Mouse (Mus musculus) urinary bladder, postnatal 14 days (tissue): Measurements from ENCODE around the gene Ube2e1.

Experiments
- DNase-seq: peaks from one replicate; pipeline ENCODE4 v3.0.0; 2021; ENCODE audit warnings: low spot score

Gene Ube2e1

DNA sequence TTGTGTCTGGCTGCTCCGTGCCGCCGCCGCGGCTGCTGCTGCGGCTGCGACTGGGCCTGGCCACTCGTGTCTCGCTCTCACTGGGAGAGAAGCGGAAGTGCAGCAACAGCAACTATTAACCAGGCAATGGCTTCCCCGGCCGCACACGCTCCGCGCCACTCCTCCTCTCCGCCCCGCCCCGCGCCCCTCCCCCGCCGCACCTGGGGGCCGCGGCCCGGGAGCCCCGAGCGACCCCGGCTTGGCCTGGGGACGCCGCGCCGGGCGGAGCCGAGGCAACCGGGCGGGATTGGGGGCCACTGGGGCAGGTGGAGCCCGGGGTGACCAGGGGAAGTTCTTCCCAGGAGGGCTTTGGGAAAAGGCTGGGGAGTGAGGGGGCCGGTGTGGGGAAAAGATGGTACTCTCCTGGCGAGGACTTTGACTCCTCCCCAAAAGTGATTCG is at the start of gene Ube2e1:
Ube2e1 (minus strand) TSS at position 167 of the 439 bp plus-strand sequence.
- DNase-seq = peak; percentile 71

DNA sequence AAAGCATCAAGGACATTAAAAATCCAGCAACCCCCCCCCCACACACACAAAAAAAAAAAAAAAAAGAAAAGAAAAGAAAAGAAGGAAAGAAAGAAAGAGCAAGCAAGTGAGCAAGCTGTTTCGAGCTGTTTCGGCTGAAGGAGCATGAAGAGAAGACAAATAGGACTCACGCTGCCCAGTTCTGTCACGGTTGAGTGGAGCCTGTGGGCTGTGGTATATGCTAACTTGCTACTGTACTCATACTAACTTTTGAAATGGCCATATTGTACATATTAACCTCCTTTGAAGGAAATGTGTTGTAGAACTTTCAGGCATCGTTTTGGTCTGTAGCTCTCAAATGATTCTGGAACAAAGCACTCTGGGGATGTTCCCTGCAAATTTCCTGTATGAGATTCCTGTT is 48.2 kb upstream of the Ube2e1 start:
- DNase-seq = no peak

DNA sequence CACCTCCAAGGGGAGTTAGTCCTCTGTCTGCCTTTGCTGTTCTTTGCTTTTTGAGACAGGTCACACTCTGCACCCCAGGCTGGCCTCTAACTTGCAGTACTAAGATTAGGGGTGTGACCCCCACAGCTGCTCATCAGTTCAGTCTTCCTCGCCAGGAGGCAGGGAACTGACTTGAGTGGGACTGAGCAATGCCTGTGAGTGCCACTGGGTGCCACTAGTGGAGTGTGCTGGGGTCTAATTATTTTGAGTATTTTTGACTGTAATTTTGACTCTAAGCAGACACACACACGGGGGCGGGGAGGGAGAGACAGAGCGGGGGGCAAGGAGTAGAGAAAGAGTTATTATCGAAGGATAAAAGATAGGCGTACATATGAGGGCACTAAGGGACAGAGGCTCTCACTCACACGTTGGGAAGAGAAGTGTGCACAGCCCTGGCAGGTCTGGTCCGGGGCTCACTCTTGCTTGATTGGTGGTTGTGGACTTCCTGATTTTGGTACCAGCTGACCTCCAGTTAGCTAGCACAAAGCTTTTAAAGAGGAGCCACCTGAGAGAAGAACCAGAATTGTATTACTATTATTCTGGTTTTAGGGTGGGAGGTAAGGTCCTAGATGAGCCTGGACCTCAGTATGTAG is 46.4 kb upstream of the Ube2e1 start:
- DNase-seq = no peak

DNA sequence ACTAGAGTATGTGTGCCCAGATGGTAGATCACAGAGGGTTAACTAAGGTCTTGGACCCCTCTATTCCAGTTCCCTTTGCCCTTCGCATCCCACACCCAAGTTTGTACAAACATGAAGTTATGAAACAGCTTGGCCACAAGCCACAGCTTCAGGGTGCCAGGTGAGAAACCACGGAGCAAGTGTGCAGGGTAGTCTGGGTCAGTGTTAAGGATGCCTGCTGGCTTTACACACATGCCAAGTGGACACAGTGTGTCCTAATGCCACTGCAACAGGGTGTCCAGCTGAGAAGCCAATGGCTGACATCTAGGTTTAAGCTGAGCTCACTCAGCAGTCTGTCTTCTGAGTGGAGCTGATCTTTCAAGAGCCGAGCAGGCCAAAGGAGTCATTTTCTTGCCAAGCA is 44.5 kb upstream of the Ube2e1 start:
- peak; percentile 51 for DNase-seq

DNA sequence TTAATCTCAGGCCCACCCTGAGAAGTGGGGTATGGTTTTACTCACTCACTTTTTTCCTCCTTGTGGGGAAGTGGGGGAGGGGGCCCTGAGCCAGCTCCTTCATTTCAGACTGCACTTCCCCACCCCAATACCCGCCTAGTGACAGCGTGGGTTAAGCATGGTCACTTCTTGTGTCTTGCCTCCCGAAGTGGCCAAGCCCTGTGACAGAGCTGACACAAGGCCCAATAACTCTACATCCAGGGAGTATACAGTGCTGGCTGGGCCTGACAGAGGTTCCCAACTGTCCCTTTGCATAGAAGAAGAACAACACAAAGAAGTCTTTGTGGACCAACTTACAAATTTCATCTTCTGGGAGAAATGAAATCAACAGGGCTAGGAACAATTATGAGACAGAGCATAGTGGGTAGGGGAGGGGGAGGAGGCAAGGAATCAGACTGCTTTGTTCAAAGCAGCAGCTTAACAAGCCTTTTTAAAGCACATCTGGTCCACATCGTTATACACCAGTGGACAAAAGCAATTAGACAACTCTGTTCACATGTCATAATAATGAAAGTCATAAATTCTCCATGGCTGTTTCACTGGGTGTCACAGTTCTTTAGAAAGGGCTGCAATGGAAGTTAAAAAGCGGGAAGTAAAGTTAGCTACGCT is 42.2 kb upstream of the Ube2e1 start:
- no peak for DNase-seq

DNA sequence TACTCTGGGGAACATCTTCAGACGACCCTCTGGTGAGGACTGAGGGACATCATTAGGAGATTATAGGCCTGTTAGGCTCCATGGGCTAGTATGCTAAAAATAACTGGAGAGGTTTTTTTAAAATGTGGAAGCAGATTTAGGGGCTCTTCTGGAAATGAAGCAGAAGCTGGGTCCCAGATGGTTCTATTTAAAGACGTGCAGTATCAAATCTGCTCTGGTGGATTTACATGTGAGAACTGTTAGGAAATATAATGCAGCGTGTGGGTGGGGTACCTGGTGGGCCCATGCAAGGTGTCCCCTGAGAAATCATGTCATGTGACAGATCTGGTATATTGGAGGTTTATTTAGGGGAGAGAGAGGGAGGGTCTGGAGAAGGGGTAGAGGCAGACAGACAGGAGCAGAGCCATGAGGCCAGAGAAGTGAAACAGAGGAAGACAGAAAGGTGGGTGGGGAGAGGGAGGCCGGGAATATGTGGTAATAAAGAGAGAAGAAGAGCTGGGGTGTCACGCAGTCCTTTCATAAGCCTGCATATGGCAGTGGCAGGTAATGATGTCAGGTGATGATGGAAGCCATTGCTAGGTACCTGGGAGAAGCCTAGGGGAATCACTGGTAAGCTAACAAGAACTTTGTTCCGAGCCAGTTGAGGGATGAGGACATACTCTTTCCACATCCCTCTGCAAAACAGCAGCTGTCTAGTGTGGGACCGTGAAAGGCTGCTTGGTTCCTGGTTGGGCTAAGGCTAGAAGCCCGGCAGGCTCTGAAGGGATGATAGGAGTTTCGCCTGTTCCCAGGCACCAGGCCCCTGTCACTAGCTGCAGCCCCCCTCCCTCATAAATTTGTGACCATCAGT is 41.3 kb upstream of the Ube2e1 start:
- DNase-seq = no peak

DNA sequence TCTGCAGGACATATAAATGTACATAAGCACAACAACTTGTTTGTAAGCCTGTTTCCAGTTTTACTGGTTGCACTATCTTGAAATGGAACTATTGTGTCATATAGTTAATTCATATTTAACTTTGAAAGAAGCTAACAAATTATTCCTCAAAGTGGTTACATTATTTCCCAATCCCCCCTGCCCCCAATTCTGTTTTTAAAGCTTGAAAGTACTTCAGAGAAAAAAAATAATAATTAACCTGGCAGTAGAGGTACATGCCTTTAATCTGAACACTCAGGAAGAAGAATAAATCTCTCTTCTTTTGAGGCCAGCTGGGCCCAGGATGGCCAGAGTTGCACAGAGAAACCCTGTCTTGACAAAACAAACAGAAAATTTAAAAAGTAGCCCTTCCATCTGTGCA is 37.4 kb upstream of the Ube2e1 start:
- DNase-seq = no peak

DNA sequence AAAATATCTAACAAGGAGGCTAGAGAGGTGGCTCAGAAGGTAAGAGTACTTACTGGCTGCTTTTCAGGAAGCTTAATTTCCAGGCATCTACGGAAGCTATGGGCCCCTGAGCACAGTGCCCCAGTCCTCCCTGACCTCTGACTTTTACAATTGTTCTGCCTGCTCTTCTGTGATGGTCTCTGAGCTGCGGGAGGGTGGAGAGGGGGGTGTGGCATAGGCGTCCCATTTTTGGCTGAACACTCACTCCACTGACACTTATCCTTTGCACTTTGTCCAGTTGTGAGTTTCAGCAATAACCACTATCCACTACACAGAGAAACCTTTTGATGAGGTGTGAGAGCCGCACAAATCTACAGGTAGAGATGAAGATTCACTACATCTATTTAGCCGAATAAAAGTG is 35.4 kb upstream of the Ube2e1 start:
- DNase-seq = no peak

DNA sequence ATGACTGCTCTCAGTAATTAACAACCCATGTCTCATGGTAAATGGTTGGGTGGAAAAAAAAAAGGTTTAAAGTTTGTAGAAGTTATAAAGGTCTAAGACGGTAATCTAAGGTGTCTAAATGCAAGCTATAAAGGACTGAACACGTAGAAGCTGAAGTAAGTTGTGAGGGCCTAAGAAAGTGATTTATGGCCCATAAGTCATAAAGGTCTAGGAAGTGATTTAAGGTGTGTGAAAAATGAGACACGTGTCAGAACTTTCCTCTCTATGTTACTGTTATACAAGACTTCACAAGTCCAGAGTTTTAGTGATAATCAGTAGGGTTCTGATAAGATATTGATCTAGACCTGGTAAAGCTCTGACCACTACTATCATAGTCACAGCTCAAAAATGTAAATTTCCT is 32.7 kb upstream of the Ube2e1 start:
- no peak for DNase-seq

DNA sequence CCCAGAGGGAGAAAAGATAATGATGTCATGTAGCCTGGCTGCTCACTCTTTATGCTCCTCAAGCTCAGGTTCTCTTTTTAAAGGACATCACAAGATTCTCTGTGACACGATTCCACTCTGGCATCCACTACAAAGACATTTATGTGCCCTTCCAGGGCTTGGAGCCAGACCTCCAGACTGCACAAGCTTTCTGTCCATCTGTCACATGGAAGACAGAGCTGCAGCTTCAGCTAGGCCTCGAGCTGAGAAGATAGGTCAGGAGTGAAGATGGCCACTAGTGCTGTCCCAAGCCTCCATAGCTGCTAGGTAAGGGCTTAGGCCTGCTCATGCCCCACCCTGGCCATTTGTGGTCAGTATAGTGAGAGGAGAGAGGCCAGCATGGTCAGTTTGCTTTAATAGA is 24.8 kb upstream of the Ube2e1 start:
- no peak for DNase-seq

DNA sequence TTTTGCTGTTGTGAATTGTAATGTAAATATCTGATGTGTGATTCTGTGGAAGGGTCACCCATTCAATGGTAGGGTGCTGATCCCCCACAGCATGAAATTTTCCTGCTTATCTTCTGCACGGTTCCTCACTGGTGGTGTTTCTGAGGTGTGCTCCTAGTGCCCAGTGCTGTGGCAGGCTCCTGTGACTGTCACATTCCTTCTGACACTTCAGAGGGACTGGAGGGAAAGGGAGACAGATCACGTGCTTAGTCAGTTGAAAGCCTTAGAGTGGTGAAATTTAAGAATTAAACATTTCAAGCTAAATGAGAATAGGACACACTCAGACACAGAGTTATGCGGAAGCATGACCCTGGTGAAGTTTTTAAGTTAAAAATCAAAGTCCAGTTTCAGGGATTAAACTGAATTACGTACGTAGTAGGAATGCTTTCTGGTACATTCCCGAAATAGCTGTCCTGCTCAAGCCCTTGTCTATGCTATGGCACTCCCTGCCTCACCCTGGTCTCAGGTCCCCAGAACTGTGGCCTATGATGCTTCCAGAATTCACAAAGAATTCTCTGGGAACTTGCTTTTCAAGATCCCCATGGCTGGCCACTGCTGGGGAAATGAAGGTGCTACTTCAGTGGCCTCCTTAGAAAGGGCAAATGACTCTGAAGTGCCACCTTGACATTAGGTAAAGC is 24.0 kb upstream of the Ube2e1 start:
- DNase-seq = no peak

DNA sequence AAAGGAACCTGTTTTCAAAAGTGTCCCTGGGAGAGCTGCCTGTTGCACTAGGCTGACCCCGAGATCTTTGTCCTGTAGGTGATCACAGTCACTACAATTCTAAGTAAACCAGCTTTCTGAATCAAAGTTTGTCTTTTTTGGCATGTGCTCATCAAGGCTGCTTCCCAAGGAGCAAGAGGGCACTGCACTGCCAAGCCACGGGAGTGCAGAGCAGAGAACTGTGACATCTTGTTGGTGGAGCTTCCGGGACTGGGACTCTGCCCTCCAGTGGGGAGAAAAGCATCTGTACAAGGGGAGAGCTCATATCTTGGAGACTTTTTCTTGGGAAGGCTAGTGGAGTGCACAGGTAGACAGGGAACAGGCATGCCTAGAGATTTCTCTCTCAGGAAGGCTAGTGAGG is 21.9 kb upstream of the Ube2e1 start:
- no peak for DNase-seq

DNA sequence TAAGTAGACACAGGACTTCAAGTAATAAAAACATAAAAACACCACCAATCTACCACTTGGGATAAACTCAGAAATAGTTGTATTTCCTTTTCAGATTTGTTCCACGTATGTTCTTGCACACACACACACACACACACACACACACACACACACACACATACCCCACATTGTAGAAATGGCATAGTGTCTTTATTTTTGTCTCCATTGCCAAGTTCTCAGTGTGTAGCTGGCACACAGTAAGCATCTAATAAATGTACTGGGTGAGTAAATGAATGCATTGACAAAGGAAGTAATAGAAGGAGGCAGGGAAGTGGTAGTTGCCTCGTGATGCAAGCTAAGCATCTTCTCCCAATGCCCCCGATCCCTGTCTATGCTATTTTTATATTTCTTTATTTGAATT is 21.3 kb upstream of the Ube2e1 start:
- DNase-seq = no peak

DNA sequence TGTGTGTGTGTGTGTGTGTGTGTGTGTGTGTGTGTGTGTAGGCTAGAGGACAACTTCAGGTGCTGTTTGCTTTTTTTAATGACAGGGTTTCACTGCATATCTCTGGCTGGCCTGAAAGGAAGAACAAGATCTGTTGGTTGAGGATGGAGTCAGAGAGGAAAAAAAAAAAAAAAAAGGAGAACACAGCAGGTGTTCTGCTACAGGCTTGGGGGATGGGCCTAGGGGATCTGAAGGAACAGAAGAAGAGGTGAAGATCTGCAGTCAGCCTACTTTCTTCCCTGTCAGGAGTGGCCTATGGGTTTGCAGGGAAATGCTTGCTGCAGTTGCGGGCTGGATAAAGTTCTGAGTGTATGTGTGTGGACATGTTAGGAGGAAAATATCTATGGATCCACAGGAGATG is 19.0 kb upstream of the Ube2e1 start:
- DNase-seq = no peak

DNA sequence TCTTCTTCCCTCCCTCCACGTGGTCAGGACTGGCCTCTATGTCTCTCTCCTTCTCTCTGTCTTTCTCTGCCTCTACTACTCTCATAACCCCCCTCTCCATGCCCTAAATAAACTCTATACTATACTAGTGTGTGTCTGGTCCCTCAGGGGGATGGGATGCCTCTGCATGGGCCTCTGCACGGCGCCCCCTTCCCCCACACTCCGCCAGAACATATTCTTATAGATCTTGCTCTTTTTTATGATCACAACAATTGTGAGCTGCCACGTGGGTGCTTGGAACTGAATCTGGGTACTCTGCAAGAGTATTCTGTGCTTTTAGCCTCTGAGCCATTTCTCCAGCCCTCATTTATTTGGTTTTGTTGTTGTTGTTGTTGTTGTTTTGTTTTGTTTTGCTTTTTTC is 18.2 kb upstream of the Ube2e1 start:
- no peak for DNase-seq

DNA sequence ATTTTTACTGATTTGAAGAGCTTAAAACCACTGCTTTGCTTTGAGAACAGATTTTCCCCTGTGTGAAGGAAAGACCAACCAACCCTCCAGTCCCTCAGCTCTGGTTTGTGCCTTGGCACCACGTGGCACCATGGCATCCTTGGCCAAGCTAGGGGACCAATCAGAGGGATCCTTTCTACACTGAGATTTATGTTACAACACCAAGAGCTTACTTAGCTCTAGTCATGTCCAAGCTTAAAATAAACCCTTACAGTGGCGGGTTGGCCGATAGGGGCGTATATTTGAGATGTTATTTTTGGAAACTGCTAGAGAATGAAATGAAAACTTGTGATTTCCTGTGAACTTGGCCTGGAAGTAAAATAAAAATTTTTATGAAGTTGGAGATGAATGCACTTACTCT is 11.9 kb upstream of the Ube2e1 start:
- DNase-seq = no peak

DNA sequence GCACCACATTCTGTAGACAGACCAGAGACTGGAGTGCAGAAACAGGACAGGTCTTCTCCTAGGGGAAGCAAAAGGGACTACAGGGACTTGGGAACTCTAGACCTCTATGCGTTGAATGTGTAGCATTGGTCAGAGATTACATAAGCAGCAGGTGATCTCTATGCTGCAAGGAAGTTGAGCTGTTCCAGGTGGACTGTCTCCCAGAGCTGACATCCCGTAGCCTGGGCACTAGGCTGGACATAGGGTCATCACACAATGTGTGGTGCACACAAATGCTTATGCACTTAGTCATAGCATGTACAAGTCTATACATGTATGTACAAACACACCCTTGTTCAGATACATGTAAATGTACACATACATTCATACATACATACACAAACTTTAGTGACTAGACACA is 11.1 kb upstream of the Ube2e1 start:
- no peak for DNase-seq

DNA sequence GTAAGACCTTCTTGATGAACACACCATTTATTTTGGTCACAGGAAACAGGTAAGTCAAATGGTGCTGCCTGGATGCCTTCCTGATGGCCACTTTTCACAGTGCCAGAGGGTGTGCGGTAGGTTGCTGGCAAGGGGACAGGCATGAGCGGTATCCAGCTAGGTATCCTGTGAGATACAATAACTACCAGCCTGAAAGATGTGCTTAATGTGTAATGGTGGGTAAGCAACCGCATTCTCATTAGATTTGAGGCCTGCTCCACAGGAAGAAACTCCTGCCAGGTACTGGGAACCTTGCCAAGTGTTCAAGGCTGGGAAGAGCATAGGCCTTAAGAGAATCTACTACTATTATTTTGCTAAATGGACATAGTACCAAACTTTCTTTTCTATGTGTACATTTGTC is 9.4 kb upstream of the Ube2e1 start:
- DNase-seq = no peak

DNA sequence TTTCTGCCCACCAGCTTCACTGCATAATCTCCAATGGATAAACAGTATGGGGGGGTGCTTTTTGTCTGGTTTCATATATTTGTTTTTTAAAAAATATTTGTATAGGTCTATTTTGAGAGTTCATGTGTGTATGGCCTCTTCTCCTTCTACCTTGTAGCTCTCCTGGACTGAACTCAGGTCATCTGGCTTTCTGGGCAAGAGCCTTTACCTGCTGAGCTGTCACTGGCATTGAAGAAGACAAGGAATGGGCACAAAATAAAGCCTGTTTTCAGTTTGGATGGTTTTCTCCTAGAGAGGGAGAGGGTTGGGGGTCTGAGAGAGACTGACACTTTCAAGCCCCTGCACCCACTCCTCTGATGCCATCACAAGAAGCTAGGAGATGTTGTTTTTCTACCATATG is 4.4 kb upstream of the Ube2e1 start:
- DNase-seq = no peak

DNA sequence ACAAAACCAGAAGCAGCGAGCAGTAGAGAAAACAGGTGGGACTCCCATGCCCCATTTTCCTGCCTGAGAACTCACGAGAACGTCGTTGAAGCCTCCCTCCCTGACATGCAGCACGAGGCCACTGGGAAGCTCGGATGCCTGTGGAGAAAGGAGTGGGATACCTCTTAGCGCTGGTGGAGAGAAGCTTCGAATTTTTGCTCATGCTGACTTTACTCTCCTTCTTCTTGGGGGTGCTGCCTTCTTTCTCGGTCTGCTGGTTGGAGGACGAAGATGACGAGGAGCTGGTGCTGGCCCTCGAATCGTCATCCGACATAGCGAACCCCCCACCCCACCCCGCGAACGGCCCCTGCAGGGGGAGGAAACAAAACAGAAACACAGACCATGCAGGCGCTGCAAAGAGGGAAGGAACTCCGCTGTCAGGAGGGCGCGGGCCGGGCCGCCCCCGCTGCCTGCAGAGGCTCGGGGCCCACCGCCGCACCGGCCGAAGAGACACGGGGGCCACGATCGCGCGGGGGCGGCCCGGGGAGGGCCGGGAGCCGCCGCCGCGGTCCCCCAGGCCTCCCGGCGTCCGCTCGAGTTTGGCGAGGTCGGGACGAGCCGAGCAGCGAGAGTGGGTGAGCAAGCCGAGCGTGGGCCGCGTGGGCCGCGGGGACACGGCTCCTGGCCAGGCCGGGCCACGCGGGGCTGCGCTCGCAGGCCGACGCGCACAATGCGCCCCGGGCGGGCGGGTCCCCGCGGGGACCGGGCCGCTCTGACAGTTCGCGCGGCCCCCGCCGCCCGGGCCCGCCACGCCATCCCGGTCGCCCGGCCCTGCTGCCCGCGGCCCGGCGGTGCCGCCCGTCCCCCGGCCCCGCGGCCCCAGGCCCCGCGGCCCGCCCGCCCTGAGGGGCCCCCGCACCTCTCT is 618 bp downstream of the Ube2e1 start:
- DNase-seq = peak; percentile 14

DNA sequence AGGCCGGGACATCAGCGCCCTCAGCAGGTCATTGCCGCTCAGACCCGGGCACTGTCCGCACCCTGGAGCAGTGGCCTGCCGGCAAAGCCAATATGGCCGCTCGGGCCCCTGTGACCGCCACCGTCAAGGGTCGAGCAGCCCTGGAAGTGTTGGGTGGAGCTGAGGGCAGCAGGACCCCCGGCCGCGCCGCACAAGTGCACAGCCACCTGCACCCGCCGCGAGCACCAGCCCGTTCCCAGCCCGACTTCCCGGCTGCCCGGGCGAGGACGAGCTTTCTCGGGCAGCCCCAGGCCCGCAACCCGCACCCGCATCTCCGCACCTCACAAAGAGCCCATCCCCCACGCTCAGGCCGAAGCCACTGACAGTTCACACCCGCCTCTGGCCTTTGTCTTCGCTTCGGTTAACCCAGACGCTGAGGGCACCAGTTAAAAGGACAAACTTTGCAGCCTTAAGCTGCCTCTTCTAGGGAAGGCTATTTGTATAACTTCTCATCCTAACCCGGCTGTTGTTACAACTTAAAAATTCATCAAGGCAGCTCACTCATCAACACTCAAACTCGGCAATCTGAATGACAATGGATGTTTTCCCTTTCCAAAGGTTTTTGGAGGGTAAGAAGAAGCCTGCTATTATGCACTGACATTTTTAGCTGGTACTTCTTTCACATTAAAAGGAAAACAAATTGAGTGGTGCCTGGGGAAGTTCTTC is 4.5 kb downstream of the Ube2e1 start:
- DNase-seq = peak; percentile 22
